Mouse (Mus musculus) brain, adult 10 weeks (tissue): ENCODE data around the gene Tex261. TPM values are rescaled to one million over a fixed set of nuclear protein-coding genes. Genes with fewer than 3 reads are reported as not detected.

ENCODE experiments used
- polyA plus RNA-seq: library from polyadenylated mRNA; stranded (reverse); fragments of 350-450 nt; fragmentation: Illumina TruSeq; extraction: RNeasy Lipid Tissue Mini Kit (QIAGEN cat#74804); gene quantifications from one replicate; pipeline ENCODE4 v1.2.3, GENCODE M21; 2015; ENCODE audit warnings: low read depth, low replicate concordance

Gene Tex261
- polyA plus RNA-seq, result 31.9 TPM

GRCm38 (mm10) chr6:83775638-83776293 is at the start of gene Tex261:
Tex261 (minus strand) TSS chr6:83775813.

GRCm38 (mm10) chr6:83794760-83795296 is 19.2 kb upstream of the Tex261 start, which contains the start of gene Nagk:
Nagk (plus strand) TSS chr6:83794982.

GRCm38 (mm10) chr6:83762344-83762743 is 13.3 kb downstream of the Tex261 start, which contains the start of gene Ankrd53:
Ankrd53 (plus strand) TSS chr6:83762644.

GRCm38 (mm10) chr6:83742761-83743160 is 32.9 kb downstream of the Tex261 start, which contains the start of gene Atp6v1b1:
Atp6v1b1 (plus strand) TSS chr6:83742990.

Other genes starting within 250 kb of the Tex261 start
- not detected for gene Actg2, start 239.5 kb downstream of the Tex261 start, polyA plus RNA-seq
- 33.7 TPM for gene Stambp, start 203.1 kb downstream of the Tex261 start, polyA plus RNA-seq
- not detected for gene Clec4f, start 119.6 kb downstream of the Tex261 start, polyA plus RNA-seq
- gene Cd207, start 98.0 kb downstream of the Tex261 start, polyA plus RNA-seq, result not detected
- gene Vax2, start 64.5 kb downstream of the Tex261 start, polyA plus RNA-seq, result not detected
- not detected for gene Atp6v1b1, start 32.8 kb downstream of the Tex261 start, polyA plus RNA-seq
- not detected for gene Ankrd53, start 13.2 kb downstream of the Tex261 start, polyA plus RNA-seq
- gene Nagk, start 19.2 kb upstream of the Tex261 start, polyA plus RNA-seq, result 56.7 TPM
- 65.2 TPM for gene Paip2b, start 55.9 kb upstream of the Tex261 start, polyA plus RNA-seq
- gene Zfp638, start 91.3 kb upstream of the Tex261 start, polyA plus RNA-seq, result 71.8 TPM
- gene Dysf, start 232.8 kb upstream of the Tex261 start, polyA plus RNA-seq, result 1.5 TPM